Mouse (Mus musculus): ENCODE results near the gene Sec23ip. TPM values are rescaled to one million over a fixed set of nuclear protein-coding genes. Genes with fewer than 3 reads are reported as not detected.
A peak's percentile ranks its signal among the peaks of the same experiment; 100 is the strongest.

The Sec23ip gene
- polyA plus RNA-seq, 1 experiment from 2014 or later = 37.3 TPM

DNA sequence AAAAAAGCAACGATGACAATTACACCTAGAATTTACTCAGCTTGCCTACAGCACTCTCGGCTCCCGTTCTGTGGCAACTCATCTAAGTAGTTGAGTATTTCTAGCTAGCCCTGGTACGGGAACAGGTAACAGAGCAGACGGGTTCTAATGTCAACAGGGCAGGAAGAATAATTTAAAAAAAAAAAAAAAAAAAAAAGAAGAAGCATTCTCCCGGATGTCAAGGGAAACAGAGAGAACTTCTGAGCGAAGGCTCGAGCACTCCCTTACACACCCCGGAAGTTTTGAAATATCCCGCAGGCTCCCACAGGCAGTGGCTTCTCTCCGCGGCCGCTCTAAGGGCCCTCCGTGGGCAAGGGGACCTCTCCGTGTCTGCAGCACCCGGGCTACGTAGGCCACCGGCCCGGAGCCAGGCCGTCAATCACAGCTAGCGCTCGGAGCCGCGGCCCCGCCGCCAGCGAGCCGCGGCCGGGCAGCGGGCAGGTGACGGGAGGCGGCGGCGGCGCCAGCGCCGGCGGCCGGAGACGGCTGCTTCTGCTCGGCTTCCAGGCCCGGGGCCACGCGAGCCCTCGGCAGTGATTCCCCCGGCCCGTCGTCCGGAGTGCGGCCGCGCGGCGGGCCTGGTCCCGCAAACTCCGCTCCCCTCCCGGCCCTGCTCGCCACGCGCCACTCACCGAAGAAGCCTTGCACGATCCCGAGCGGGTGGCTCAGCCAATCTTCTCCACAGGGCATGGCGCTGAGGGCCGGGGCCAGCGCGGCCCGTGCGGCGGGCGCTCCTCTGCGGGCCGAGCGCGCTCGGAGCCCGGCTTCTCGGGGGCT, 5.1 kb upstream of the Sec23ip start:
- H3K4me2 ChIP-seq (replicated peaks) = peak overlapping the region; percentile 92
- H3K9me3 ChIP-seq = no peaks in the 10 kb centered on the region
- under 1% methylated on average over 77 of the region's 80 CpGs for WGBS
- peak overlapping the region; percentile 96 for H3K4me3 ChIP-seq
- H3K36me3 ChIP-seq = peaks cover 2% of the 10 kb centered on the region
- H3K9ac ChIP-seq = peak overlapping the region; percentile 97
- no peak for ATAC-seq (ENCODE audit: insufficient number of reproducible peaks, insufficient read depth, low FRiP score, low TSS enrichment)
- H3K27ac ChIP-seq = peak overlapping the region; percentile 91
- peaks cover 3% of the 10 kb centered on the region; the same call in 1 of the 2 replicates for H3K27me3 ChIP-seq
- H3K4me1 ChIP-seq = peaks cover 15% of the 10 kb centered on the region

DNA sequence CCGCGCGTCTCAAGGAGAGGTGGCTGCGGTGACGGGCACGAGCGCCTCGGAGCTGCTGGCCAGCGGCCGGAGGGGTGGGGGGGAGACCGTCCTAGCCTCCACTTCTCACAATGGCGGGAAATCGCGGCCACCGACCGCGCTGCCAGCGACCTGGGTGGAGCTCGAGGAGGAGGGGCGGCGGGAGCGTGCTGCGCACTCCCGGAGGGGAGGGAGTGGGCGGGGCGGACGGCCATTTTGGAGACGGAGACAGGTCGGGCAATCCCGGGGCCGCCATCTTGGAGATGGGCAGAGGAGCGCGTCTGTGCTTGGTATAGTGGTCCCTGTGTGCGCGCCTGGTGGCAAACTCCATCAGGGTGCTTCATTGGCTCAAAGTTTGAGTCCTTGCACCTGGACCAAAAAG, 4.4 kb upstream of the Sec23ip start, which contains the start of gene Mcmbp:
Mcmbp (minus strand) TSS at position 162 of the 400 bp plus-strand sequence.
- peak within 1 kb of the TSS; percentile 92 for H3K4me2 ChIP-seq (replicated peaks)
- H3K27me3 ChIP-seq = peaks cover 3% of the 10 kb centered on the region; the same call in 1 of the 2 replicates
- peak; percentile 88 for ATAC-seq (ENCODE audit: insufficient number of reproducible peaks, insufficient read depth, low FRiP score, low TSS enrichment)
- peaks cover 15% of the 10 kb centered on the region for H3K4me1 ChIP-seq
- H3K36me3 ChIP-seq = no peaks in the 10 kb centered on the region
- H3K9me3 ChIP-seq = no peaks in the 10 kb centered on the region
- H3K27ac ChIP-seq = peak within 1 kb of the TSS; percentile 91
- under 1% methylated on average over 35 of the region's 35 CpGs for WGBS
- H3K9ac ChIP-seq = peak within 1 kb of the TSS; percentile 97
- peak within 1 kb of the TSS; percentile 96 for H3K4me3 ChIP-seq

- Histone ChIP-seq H3K9ac (no peak overlapping the region), H3K36me3 (no peaks in the 10 kb centered on the region), H3K4me2 (replicated peaks) (peak overlapping the region; percentile 90), H3K27ac (no peak overlapping the region), H3K27me3 (peaks cover 3% of the 10 kb centered on the region; the same call in 1 of the 2 replicates), H3K4me1 (peaks cover 21% of the 10 kb centered on the region), H3K9me3 (no peaks in the 10 kb centered on the region), H3K4me3 (peak overlapping the region; percentile 99)
- no peak for ATAC-seq (ENCODE audit: insufficient number of reproducible peaks, insufficient read depth, low FRiP score, low TSS enrichment)
- 71% methylated on average over 2 of the region's 2 CpGs for WGBS
Observed at GRCm38 (mm10) chr7:128743898-128744297, 845 bp upstream of the Sec23ip start.

GRCm38 (mm10) chr7:128746151-128746550, 1.4 kb downstream of the Sec23ip start:
- Histone ChIP-seq H3K27me3 (peaks cover 3% of the 10 kb centered on the region; the same call in 1 of the 2 replicates), H3K36me3 (peaks cover 12% of the 10 kb centered on the region), H3K9me3 (no peaks in the 10 kb centered on the region), H3K27ac (no peak overlapping the region), H3K4me2 (replicated peaks) (peak overlapping the region; percentile 90), H3K4me1 (peaks cover 18% of the 10 kb centered on the region), H3K9ac (peak overlapping the region; percentile 94; the same call in 1 of the 2 replicates), H3K4me3 (peak overlapping the region; percentile 99)
- 89% methylated on average over 10 of the region's 10 CpGs for WGBS
- no peak for ATAC-seq (ENCODE audit: insufficient number of reproducible peaks, insufficient read depth, low FRiP score, low TSS enrichment)

GRCm38 (mm10) chr7:128748758-128749157, 4.0 kb downstream of the Sec23ip start:
- Histone ChIP-seq H3K36me3 (peaks cover 29% of the 10 kb centered on the region), H3K27ac (no peak overlapping the region), H3K27me3 (no peaks in the 10 kb centered on the region), H3K4me3 (no peak overlapping the region), H3K9me3 (no peaks in the 10 kb centered on the region), H3K4me2 (replicated peaks) (no peak overlapping the region), H3K9ac (no peak overlapping the region), H3K4me1 (peaks cover 18% of the 10 kb centered on the region)
- no peak for ATAC-seq (ENCODE audit: insufficient number of reproducible peaks, insufficient read depth, low FRiP score, low TSS enrichment)
- 75% methylated on average over 3 of the region's 3 CpGs for WGBS

DNA sequence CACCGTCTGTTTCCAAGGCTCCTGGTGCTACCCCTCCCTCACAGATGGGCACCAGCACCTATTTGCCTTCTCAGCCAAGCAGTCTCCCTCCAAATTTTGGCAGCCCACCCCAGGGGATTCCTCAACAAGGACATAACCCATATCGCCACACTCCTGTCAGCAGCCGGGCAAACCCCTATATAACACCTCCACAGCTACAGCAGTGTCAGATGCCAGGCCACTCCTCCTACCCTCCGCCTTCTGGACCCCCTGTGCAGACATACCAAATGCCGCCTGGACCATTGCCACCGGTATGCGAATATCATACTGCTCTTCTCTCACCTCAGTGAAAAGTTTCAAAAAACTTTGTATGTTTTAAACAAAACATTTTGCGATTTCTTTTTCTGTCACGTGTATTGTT, 5.6 kb downstream of the Sec23ip start:
- H3K9me3 ChIP-seq = no peaks in the 10 kb centered on the region
- ATAC-seq (ENCODE audit: insufficient number of reproducible peaks, insufficient read depth, low FRiP score, low TSS enrichment) = no peak
- H3K9ac ChIP-seq = no peak overlapping the region
- 93% methylated on average over 9 of the region's 9 CpGs for WGBS
- no peak overlapping the region for H3K27ac ChIP-seq
- no peak overlapping the region for H3K4me3 ChIP-seq
- H3K4me2 ChIP-seq (replicated peaks) = no peak overlapping the region
- H3K36me3 ChIP-seq = peaks cover 44% of the 10 kb centered on the region
- no peaks in the 10 kb centered on the region for H3K27me3 ChIP-seq
- H3K4me1 ChIP-seq = peaks cover 18% of the 10 kb centered on the region

DNA sequence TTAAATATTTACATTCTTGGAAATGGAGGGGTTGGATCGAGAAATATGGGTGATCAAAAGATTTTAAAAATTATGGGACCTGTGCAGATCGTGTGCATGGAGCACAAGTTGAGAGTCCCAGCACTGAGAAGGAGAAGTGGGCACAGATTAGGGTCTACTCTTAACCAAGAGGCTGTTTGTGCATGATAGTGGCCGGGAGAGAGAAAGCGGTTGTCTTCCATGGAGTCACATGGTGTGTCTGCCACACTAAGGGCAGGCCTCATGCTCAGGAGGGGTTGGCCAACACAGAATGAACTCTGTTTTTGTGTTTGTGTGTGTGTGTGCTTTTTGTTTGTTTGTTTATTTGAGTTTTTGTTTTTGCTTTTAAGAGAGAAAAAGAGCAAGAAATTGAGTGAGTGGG, 7.3 kb downstream of the Sec23ip start:
- Histone ChIP-seq H3K9ac (no peak overlapping the region), H3K27ac (no peak overlapping the region), H3K36me3 (peaks cover 60% of the 10 kb centered on the region), H3K4me1 (peaks cover 4% of the 10 kb centered on the region; the same call in 1 of the 2 replicates), H3K4me2 (replicated peaks) (no peak overlapping the region), H3K9me3 (no peaks in the 10 kb centered on the region), H3K4me3 (no peak overlapping the region), H3K27me3 (no peaks in the 10 kb centered on the region)
- ATAC-seq (ENCODE audit: insufficient number of reproducible peaks, insufficient read depth, low FRiP score, low TSS enrichment) = no peak
- 92% methylated on average over 4 of the region's 4 CpGs for WGBS

- H3K27me3 ChIP-seq = no peaks in the 10 kb centered on the region
- ATAC-seq (ENCODE audit: insufficient number of reproducible peaks, insufficient read depth, low FRiP score, low TSS enrichment) = no peak
- no peak overlapping the region for H3K4me2 ChIP-seq (replicated peaks)
- H3K4me1 ChIP-seq = no peaks in the 10 kb centered on the region
- H3K36me3 ChIP-seq = peaks cover 87% of the 10 kb centered on the region
- H3K4me3 ChIP-seq = no peak overlapping the region
- 80% methylated on average over 1 of the region's 1 CpGs for WGBS
- H3K9me3 ChIP-seq = no peaks in the 10 kb centered on the region
- H3K27ac ChIP-seq = no peak overlapping the region
- no peak overlapping the region for H3K9ac ChIP-seq
Observed at GRCm38 (mm10) chr7:128755396-128755795, 10.7 kb downstream of the Sec23ip start.

DNA sequence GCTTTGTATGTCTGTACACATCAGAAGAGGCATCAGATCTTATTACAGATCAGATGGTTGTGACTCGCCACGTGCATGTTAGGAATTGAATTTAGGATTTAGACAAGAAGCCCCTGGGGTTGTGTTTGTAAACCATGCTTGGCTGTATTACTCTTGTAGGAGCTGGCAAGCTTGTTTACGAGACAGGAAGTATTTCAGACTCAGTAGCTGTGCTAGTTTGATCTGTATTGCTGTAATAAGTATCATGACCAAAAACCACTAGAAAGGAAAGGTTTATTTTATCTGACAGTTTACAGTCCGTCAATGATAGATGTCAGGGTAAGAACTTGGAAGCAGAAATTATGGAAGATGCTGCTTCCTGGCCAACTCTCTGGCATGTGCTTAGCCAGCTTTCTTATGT, 14.2 kb downstream of the Sec23ip start:
- no peak overlapping the region for H3K9ac ChIP-seq
- no peaks in the 10 kb centered on the region for H3K4me1 ChIP-seq
- no peak overlapping the region for H3K4me2 ChIP-seq (replicated peaks)
- ATAC-seq (ENCODE audit: insufficient number of reproducible peaks, insufficient read depth, low FRiP score, low TSS enrichment) = no peak
- WGBS = 90% methylated on average over 4 of the region's 4 CpGs
- no peaks in the 10 kb centered on the region for H3K27me3 ChIP-seq
- H3K9me3 ChIP-seq = no peaks in the 10 kb centered on the region
- no peak overlapping the region for H3K27ac ChIP-seq
- H3K36me3 ChIP-seq = peaks cover 94% of the 10 kb centered on the region
- no peak overlapping the region for H3K4me3 ChIP-seq

- ATAC-seq (ENCODE audit: insufficient number of reproducible peaks, insufficient read depth, low FRiP score, low TSS enrichment) = no peak
- Histone ChIP-seq H3K9ac (no peak overlapping the region), H3K36me3 (peaks cover 82% of the 10 kb centered on the region), H3K27ac (no peak overlapping the region), H3K9me3 (no peaks in the 10 kb centered on the region), H3K4me2 (replicated peaks) (no peak overlapping the region), H3K4me3 (no peak overlapping the region), H3K27me3 (no peaks in the 10 kb centered on the region), H3K4me1 (no peaks in the 10 kb centered on the region)
Observed at GRCm38 (mm10) chr7:128766696-128767095, 22.0 kb downstream of the Sec23ip start.

DNA sequence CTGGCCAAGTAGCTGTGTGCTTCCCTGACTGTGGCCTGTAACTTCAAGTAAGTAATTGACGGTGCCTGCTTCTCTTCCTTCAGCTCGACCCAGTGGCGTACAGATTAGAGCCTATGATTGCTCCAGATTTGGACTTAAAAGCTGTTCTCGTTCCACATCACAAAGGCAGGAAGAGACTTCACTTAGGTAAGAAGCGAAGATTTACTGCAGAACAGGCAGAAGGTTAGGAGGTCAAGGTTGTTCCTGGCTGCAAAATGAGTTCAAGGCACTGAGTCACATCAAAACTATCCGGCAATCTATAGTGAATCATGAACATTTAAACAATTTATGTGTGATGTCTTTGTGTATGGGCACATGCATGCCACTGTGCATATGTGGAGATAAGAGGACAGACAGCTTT, 32.5 kb downstream of the Sec23ip start:
- H3K27ac ChIP-seq = no peak overlapping the region
- H3K9me3 ChIP-seq = no peaks in the 10 kb centered on the region
- H3K27me3 ChIP-seq = no peaks in the 10 kb centered on the region
- H3K4me3 ChIP-seq = no peak overlapping the region
- no peak overlapping the region for H3K4me2 ChIP-seq (replicated peaks)
- H3K9ac ChIP-seq = no peak overlapping the region
- H3K36me3 ChIP-seq = peaks cover 89% of the 10 kb centered on the region
- 87% methylated on average over 6 of the region's 6 CpGs for WGBS
- no peaks in the 10 kb centered on the region for H3K4me1 ChIP-seq
- ATAC-seq (ENCODE audit: insufficient number of reproducible peaks, insufficient read depth, low FRiP score, low TSS enrichment) = no peak

- Histone ChIP-seq H3K9ac (no peak overlapping the region), H3K4me3 (no peak overlapping the region), H3K9me3 (no peaks in the 10 kb centered on the region), H3K4me2 (replicated peaks) (no peak overlapping the region), H3K27me3 (no peaks in the 10 kb centered on the region), H3K36me3 (peaks cover 81% of the 10 kb centered on the region), H3K4me1 (no peaks in the 10 kb centered on the region), H3K27ac (no peak overlapping the region)
- 56% methylated on average over 6 of the region's 6 CpGs for WGBS
- no peak for ATAC-seq (ENCODE audit: insufficient number of reproducible peaks, insufficient read depth, low FRiP score, low TSS enrichment)
Observed at GRCm38 (mm10) chr7:128779305-128779704, 34.6 kb downstream of the Sec23ip start.
